Mouse (Mus musculus) forebrain, embryonic 14.5 days (tissue): ENCODE measurements around the gene Mtap. TPM values are rescaled to one million over a fixed set of nuclear protein-coding genes. Genes with fewer than 3 reads are reported as not detected.

Experiments used
- ATAC-seq: fragments of 200-750 bp; cut with Nextera tagmentation; 2 replicates; pipeline ENCODE4 v1.8.0; 2017; ENCODE audit warnings: mild to moderate bottlenecking, moderate library complexity
- DNase-seq: peaks from one replicate; pipeline ENCODE4 v3.0.0-alpha.2; 2015; ENCODE audit warnings: low spot score
- H3K27ac ChIP-seq: fragments of 300-500 bp; sonication (generic); 2 replicates; pipeline ENCODE4 v1.5.1; 2014; ENCODE audit warnings: low read depth, mild to moderate bottlenecking, control low read depth, low read length, moderate library complexity
- H3K27me3 ChIP-seq: fragments of 300-500 bp; sonication (generic); replicated peaks from 2 replicates; pipeline ENCODE4 v1.6.1; 2014; ENCODE audit warnings: low read length, control low read depth, mixed read lengths; ENCODE audit not compliant: control insufficient read depth, insufficient read depth
- H3K36me3 ChIP-seq: fragments of 300-500 bp; sonication (generic); 2 replicates; pipeline ENCODE4 v1.6.1; 2014; ENCODE audit warnings: low read length, control low read depth; ENCODE audit not compliant: control insufficient read depth, insufficient read depth
- H3K4me1 ChIP-seq: fragments of 300-500 bp; sonication (generic); 2 replicates; pipeline ENCODE4 v1.6.1; 2014; ENCODE audit warnings: antibody characterized with exemption, low read length, control low read depth; ENCODE audit not compliant: control insufficient read depth, insufficient read depth
- H3K4me2 ChIP-seq: fragments of 300-500 bp; sonication (generic); 2 replicates; pipeline ENCODE4 v1.6.1; 2014; ENCODE audit warnings: mild to moderate bottlenecking, control low read depth, low read length
- H3K4me3 ChIP-seq: fragments of 300-500 bp; sonication (generic); 2 replicates; pipeline ENCODE4 v1.5.1; 2014; ENCODE audit warnings: low read depth, low read length, control low read depth
- H3K9ac ChIP-seq: fragments of 300-500 bp; sonication (generic); 2 replicates; pipeline ENCODE4 v1.6.1; 2014; ENCODE audit warnings: mild to moderate bottlenecking, low read length, control low read depth, moderate library complexity
- H3K9me3 ChIP-seq: fragments of 300-500 bp; sonication (generic); replicated peaks from 2 replicates; pipeline ENCODE4 v1.6.1; 2016; ENCODE audit warnings: low read length, control low read depth, mixed read lengths; ENCODE audit not compliant: control insufficient read depth
- WGBS: fragments of 180-500 bp; shearing (Covaris S2); extraction: QIAGEN DNeasy Blood & Tissue Kit; methylation state at CpG from one replicate; pipeline ENCODE4 v1.1.7; 2014; 5-methylcytosine and 5-hydroxymethylcytosine counted together
- polyA plus RNA-seq: library from polyadenylated mRNA; unstranded; fragments of >200 nt; fragmentation: Nextera tagmentation; extraction: Ambion mirVana; gene quantifications from 2 replicates; pipeline ENCODE4 v1.2.1, GENCODE M21; 2014

The Mtap gene
- polyA plus RNA-seq, result 31.7 and 34.3 TPM in 2 replicates

DNA sequence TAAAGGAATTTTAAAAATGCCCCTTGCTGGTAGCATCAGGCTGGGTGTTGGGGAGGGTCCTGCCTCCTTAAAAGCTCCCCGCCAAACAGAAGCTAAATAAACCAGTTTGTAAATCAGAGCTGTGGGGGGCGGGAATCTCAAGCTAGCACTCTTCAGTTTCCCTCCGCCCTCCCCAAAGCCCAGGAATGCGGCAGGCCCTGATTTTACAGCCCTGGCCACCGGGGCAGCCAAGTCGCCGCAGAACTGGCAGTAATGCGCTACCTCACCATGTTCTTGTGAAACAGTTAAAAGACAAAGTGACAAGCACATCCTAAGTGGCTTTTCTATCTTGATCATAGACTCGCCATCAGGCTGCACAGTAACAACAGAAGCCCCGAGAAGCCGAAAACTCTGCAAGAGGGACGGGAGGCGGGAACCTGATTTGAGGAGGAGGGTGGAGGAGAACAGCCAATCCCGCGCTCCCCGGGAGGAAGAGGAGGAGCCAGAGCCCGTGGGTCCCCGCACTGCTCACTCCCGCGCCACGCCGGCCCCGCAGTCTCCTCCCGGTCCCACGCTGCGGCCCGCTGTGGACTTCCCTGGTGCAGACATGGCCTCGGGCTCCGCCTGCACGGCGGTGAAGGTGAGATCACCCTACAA, at the start of gene Mtap:
Mtap (plus strand) TSS at position 217 of the 636 bp plus-strand sequence.
- ATAC-seq, result peak; percentile 97
- peak within 1 kb of the TSS; percentile 90 for H3K4me3 ChIP-seq
- peak within 1 kb of the TSS; percentile 60 for H3K27ac ChIP-seq
- peaks cover 11% of the 10 kb centered on the region; the same call in 1 of the 2 replicates for H3K4me1 ChIP-seq
- 0% methylated on average over 26 of the region's 31 CpGs for WGBS
- peak; percentile 88 for DNase-seq
- peak within 1 kb of the TSS; percentile 84 for H3K9ac ChIP-seq
- no peaks in the 10 kb centered on the region for H3K36me3 ChIP-seq
- no peaks in the 10 kb centered on the region for H3K27me3 ChIP-seq
- peak within 1 kb of the TSS; percentile 74 for H3K4me2 ChIP-seq
- H3K9me3 ChIP-seq, result no peaks in the 10 kb centered on the region

DNA sequence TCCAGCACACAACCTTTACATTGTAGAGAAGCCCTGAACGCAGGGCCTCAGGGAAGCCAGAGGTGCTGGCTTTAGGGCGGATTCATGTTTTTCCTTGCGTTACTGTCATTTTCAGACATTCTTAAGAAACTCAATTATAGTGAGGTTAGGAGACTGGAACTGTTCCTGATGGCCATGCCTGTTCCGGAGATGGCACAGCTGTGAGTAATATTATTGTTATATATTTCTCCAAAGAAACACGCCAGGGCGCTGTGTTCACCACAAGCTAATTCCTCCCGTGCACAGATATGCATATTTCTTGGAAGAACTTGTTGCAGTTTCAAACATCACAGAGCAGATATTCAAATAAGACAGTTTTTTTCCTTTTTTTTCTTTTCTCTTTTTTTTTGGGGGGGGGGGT, 47.8 kb upstream of the Mtap start:
- Histone ChIP-seq H3K36me3 (no peaks in the 10 kb centered on the region), H3K4me3 (no peak overlapping the region), H3K27me3 (no peaks in the 10 kb centered on the region), H3K4me2 (no peak overlapping the region), H3K9ac (no peak overlapping the region), H3K4me1 (no peaks in the 10 kb centered on the region), H3K9me3 (no peaks in the 10 kb centered on the region), H3K27ac (no peak overlapping the region)
- WGBS, result 91% methylated on average over 7 of the region's 7 CpGs
- DNase-seq (no peak), ATAC-seq (no peak)

DNA sequence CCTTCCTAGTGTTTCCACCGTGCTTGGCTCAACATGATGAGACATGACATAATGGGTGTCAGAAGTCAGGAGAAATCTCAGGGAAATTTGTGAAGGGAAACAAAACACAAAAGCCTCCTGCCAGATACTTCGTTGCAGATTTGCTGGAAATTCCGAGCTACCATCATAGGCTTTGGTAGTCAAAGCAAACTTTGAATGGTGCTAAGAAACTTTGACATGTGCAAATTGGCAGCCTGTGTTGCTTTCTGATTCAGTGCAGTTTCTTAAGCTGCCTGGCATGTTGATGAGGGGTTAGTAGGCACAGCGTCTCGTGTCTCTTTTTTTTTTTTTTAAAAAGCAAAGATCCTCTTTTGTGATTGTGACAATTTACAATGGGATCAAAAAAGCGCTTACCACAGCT, 46.7 kb upstream of the Mtap start:
- ATAC-seq, result no peak
- WGBS, result 38% methylated on average over 6 of the region's 6 CpGs

DNA sequence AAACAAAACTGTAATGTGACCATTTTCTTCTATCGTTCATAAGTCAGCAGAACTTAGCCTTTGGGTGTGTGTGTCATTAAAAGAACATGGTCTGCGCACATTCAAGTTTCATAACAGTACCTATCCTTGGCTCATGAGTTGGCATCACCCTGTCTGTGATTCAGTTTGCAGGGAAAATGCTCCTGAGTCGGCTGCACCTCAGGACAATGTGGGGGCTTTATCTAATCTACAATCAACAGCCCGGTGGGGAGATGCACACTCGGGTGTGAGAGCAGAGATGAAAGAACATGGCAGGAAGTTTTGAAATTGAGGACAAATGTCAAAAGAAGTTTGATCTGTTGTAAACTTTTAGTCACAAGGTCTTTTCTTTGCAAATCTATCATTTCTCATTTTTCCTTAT, 44.8 kb upstream of the Mtap start:
- Histone ChIP-seq H3K4me1 (no peaks in the 10 kb centered on the region), H3K9me3 (no peaks in the 10 kb centered on the region), H3K9ac (no peak overlapping the region), H3K36me3 (no peaks in the 10 kb centered on the region), H3K27me3 (no peaks in the 10 kb centered on the region), H3K27ac (no peak overlapping the region), H3K4me3 (no peak overlapping the region), H3K4me2 (no peak overlapping the region)
- WGBS, result 84% methylated on average over 5 of the region's 5 CpGs
- no peak for DNase-seq
- ATAC-seq, result no peak

More for the DNA sequence above, 46.7 kb upstream of the Mtap start:
- Histone ChIP-seq H3K4me2 (no peak overlapping the region), H3K27ac (no peak overlapping the region), H3K36me3 (no peaks in the 10 kb centered on the region), H3K9me3 (no peaks in the 10 kb centered on the region), H3K27me3 (no peaks in the 10 kb centered on the region), H3K9ac (no peak overlapping the region), H3K4me3 (no peak overlapping the region), H3K4me1 (no peaks in the 10 kb centered on the region)
- DNase-seq, result no peak

GRCm38 (mm10) chr4:89094773-89095172, 42.1 kb upstream of the Mtap start:
- Histone ChIP-seq H3K9me3 (no peaks in the 10 kb centered on the region), H3K36me3 (no peaks in the 10 kb centered on the region), H3K27ac (no peak overlapping the region), H3K4me2 (no peak overlapping the region), H3K4me1 (no peaks in the 10 kb centered on the region), H3K4me3 (no peak overlapping the region), H3K27me3 (no peaks in the 10 kb centered on the region), H3K9ac (no peak overlapping the region)
- DNase-seq (no peak), ATAC-seq (no peak)
- 94% methylated on average over 5 of the region's 5 CpGs for WGBS

DNA sequence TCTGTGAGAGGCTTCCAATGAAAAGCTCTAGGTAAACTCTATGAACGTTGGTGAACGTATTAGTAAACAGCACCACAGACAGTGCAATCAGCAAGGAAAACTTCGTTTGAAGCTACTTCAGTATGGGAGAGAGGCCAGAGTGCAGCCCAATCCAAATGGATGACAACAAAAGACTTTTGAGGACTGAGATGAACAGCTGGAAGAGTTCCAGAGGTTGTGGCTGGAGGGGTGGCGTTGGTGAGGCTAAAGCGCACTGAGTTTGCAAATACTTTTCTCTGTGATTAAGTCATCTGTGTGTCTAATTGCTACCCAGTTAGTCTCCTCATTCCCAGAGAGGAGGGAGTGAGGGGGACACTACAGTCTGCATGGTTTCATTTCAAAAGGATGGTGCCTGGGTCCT, 38.7 kb upstream of the Mtap start:
- WGBS, result 38% methylated on average over 5 of the region's 5 CpGs
- Histone ChIP-seq H3K4me1 (no peaks in the 10 kb centered on the region), H3K27me3 (no peaks in the 10 kb centered on the region), H3K36me3 (no peaks in the 10 kb centered on the region), H3K9ac (no peak overlapping the region), H3K9me3 (no peaks in the 10 kb centered on the region), H3K27ac (no peak overlapping the region), H3K4me2 (no peak overlapping the region), H3K4me3 (no peak overlapping the region)
- DNase-seq, result peak; percentile 14
- ATAC-seq, result no peak

- 6% methylated on average over 3 of the region's 3 CpGs for WGBS
- H3K9me3 ChIP-seq, result no peaks in the 10 kb centered on the region
- no peak for ATAC-seq
These were observed 35.6 kb upstream of the Mtap start for GRCm38 (mm10) chr4:89101276-89101675.

GRCm38 (mm10) chr4:89102283-89102682, 34.6 kb upstream of the Mtap start:
- no peak for DNase-seq
- no peaks in the 10 kb centered on the region for H3K27me3 ChIP-seq
- no peak overlapping the region for H3K4me3 ChIP-seq
- H3K4me2 ChIP-seq, result no peak overlapping the region
- no peak for ATAC-seq
- no peak overlapping the region for H3K27ac ChIP-seq
- 54% methylated on average over 2 of the region's 2 CpGs for WGBS
- no peaks in the 10 kb centered on the region for H3K9me3 ChIP-seq
- no peaks in the 10 kb centered on the region for H3K36me3 ChIP-seq
- no peak overlapping the region for H3K9ac ChIP-seq
- no peaks in the 10 kb centered on the region for H3K4me1 ChIP-seq

More at GRCm38 (mm10) chr4:89101276-89101675, 35.6 kb upstream of the Mtap start:
- Histone ChIP-seq H3K27ac (no peak overlapping the region), H3K4me2 (no peak overlapping the region), H3K4me1 (no peaks in the 10 kb centered on the region), H3K9ac (no peak overlapping the region), H3K4me3 (no peak overlapping the region), H3K27me3 (no peaks in the 10 kb centered on the region), H3K36me3 (no peaks in the 10 kb centered on the region)
- DNase-seq, result peak; percentile 27

DNA sequence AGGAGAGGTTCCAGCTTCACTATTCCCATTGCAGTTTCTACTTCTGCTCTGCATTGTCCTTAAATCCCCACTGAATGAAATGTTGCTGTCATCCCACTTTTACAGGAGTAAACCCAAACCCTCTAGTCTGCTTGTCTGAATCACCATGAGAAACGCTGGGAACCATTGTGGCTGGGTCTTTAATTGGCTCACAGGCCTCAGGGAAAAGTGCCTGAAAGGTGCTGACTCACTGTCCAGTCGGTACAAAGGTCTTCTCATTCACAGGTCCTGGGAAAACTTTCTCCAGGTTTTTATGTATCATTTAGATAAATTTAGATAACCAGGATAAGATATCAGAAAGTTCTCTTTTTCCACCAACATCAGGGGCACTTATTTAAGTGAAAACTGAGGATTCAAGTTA, 31.4 kb upstream of the Mtap start:
- no peak overlapping the region for H3K9ac ChIP-seq
- H3K4me1 ChIP-seq, result no peaks in the 10 kb centered on the region
- no peak overlapping the region for H3K4me3 ChIP-seq
- no peak overlapping the region for H3K27ac ChIP-seq
- ATAC-seq (no peak), DNase-seq (no peak)
- no peaks in the 10 kb centered on the region for H3K36me3 ChIP-seq
- no peak overlapping the region for H3K4me2 ChIP-seq
- no peaks in the 10 kb centered on the region for H3K9me3 ChIP-seq
- 36% methylated on average over 2 of the region's 2 CpGs for WGBS
- H3K27me3 ChIP-seq, result no peaks in the 10 kb centered on the region
